Mouse (Mus musculus) forebrain, embryonic 14.5 days (tissue): ENCODE results near the gene Inhbe. TPM values are rescaled to one million over a fixed set of nuclear protein-coding genes. Genes with fewer than 3 reads are reported as not detected.

Experiments used
- ATAC-seq: fragments of 200-750 bp; cut with Nextera tagmentation; 2 replicates; pipeline ENCODE4 v1.8.0; 2017; ENCODE audit warnings: mild to moderate bottlenecking, moderate library complexity
- DNase-seq: peaks from one replicate; pipeline ENCODE4 v3.0.0-alpha.2; 2015; ENCODE audit warnings: low spot score
- H3K27ac ChIP-seq: fragments of 300-500 bp; sonication (generic); 2 replicates; pipeline ENCODE4 v1.5.1; 2014; ENCODE audit warnings: low read depth, mild to moderate bottlenecking, control low read depth, low read length, moderate library complexity
- H3K27me3 ChIP-seq: fragments of 300-500 bp; sonication (generic); replicated peaks from 2 replicates; pipeline ENCODE4 v1.6.1; 2014; ENCODE audit warnings: low read length, control low read depth, mixed read lengths; ENCODE audit not compliant: control insufficient read depth, insufficient read depth
- H3K36me3 ChIP-seq: fragments of 300-500 bp; sonication (generic); 2 replicates; pipeline ENCODE4 v1.6.1; 2014; ENCODE audit warnings: low read length, control low read depth; ENCODE audit not compliant: control insufficient read depth, insufficient read depth
- H3K4me1 ChIP-seq: fragments of 300-500 bp; sonication (generic); 2 replicates; pipeline ENCODE4 v1.6.1; 2014; ENCODE audit warnings: antibody characterized with exemption, low read length, control low read depth; ENCODE audit not compliant: control insufficient read depth, insufficient read depth
- H3K4me2 ChIP-seq: fragments of 300-500 bp; sonication (generic); 2 replicates; pipeline ENCODE4 v1.6.1; 2014; ENCODE audit warnings: mild to moderate bottlenecking, control low read depth, low read length
- H3K4me3 ChIP-seq: fragments of 300-500 bp; sonication (generic); 2 replicates; pipeline ENCODE4 v1.5.1; 2014; ENCODE audit warnings: low read depth, low read length, control low read depth
- H3K9ac ChIP-seq: fragments of 300-500 bp; sonication (generic); 2 replicates; pipeline ENCODE4 v1.6.1; 2014; ENCODE audit warnings: mild to moderate bottlenecking, low read length, control low read depth, moderate library complexity
- H3K9me3 ChIP-seq: fragments of 300-500 bp; sonication (generic); replicated peaks from 2 replicates; pipeline ENCODE4 v1.6.1; 2016; ENCODE audit warnings: low read length, control low read depth, mixed read lengths; ENCODE audit not compliant: control insufficient read depth
- WGBS: fragments of 180-500 bp; shearing (Covaris S2); extraction: QIAGEN DNeasy Blood & Tissue Kit; methylation state at CpG from one replicate; pipeline ENCODE4 v1.1.7; 2014; 5-methylcytosine and 5-hydroxymethylcytosine counted together
- polyA plus RNA-seq: library from polyadenylated mRNA; unstranded; fragments of >200 nt; fragmentation: Nextera tagmentation; extraction: Ambion mirVana; gene quantifications from 2 replicates; pipeline ENCODE4 v1.2.1, GENCODE M21; 2014

The Inhbe gene
- polyA plus RNA-seq, 1 experiment from 2014 or later: not detected

DNA sequence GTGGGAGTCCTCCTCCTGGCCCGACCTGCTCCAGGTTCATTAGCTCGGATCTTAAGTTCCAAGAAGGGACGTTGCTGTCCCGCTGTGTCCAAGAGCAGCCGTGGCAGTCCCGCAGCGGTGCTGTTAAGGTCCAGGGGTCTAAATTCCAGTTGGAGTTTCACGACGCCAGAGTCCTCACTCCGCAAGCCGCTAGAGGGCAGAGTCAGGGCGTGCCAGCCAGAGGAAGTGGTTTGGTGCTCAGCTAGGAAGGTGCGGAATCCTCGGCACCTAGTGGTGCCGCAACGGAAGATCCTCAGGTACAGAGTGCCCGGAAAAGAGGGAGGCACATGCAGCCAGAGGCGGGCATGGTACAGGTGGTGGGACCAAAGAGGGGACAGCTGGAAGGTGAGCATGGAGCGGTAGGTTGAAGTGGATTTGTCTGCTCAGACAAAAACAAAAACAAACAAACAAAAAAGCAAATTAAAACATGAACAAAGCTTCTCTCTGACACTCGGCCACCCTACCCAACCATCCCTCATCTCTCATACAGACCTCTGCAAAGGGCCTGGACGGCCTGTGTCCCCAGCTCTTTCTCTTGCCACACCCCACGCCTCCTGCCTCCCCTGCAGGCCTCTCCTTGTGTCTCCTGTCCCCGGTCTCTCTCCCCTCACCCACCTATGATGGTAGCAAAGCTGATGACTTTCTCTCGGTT lies 3.5 kb downstream of the Inhbe start:
- Histone ChIP-seq H3K4me1 (no peaks in the 10 kb centered on the region), H3K9ac (peak overlapping the region; percentile 22; the same call in 1 of the 2 replicates), H3K9me3 (no peaks in the 10 kb centered on the region), H3K27ac (no peak overlapping the region), H3K4me3 (no peak overlapping the region), H3K4me2 (peak overlapping the region; percentile 41), H3K27me3 (no peaks in the 10 kb centered on the region), H3K36me3 (no peaks in the 10 kb centered on the region)
- DNase-seq (peak; percentile 77), ATAC-seq (peak; percentile 84)
- 13% methylated on average over 24 of the region's 24 CpGs for WGBS

DNA sequence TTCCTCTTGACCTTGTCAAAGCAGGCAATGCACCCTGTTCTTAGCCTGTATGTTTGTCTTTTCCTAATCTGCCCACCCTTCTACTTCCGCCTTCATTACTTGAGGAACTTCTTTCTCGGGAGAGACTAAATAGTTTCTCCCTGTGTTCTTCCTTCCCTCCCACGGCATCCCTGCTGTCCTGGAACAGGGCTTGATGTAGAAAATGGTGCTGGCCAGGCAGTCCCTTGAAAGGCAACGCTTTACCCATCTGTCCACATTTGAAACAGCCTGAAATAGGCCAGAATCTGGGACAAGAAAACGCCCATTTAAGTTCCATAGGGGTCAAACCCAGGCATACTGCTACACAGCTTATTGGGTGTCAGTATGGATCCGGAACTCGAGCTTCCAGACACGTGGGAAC lies 4.4 kb downstream of the Inhbe start:
- 84% methylated on average over 8 of the region's 8 CpGs for WGBS
- Histone ChIP-seq H3K4me2 (no peak overlapping the region), H3K36me3 (no peaks in the 10 kb centered on the region)

DNA sequence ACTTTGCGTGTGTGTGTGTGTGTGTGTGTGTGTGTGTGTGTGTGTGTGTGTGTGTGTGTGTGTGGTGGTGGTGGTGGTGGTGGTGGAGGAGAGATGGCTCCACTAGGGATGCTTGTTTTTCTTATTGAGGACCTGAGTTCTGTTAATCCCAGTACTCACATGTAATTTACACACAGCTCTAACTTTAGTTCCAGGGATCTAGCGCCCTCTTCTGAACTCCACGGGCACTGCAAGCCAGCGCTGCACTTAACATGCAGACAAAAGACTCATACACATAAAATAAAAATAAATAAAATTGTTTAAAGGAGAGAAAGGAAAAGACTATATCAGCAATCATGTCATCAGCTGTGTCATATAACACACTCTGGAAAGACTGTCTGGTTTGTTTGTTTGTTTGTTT lies 5.3 kb downstream of the Inhbe start:
- Histone ChIP-seq H3K4me3 (no peak overlapping the region), H3K4me1 (no peaks in the 10 kb centered on the region), H3K4me2 (no peak overlapping the region), H3K27ac (no peak overlapping the region), H3K27me3 (no peaks in the 10 kb centered on the region), H3K9me3 (no peaks in the 10 kb centered on the region), H3K9ac (no peak overlapping the region), H3K36me3 (no peaks in the 10 kb centered on the region)
- 71% methylated on average over 4 of the region's 4 CpGs for WGBS
- no peak for ATAC-seq
- DNase-seq: no peak

More for the DNA sequence above, 4.4 kb downstream of the Inhbe start:
- Histone ChIP-seq H3K9ac (no peak overlapping the region), H3K4me1 (no peaks in the 10 kb centered on the region), H3K4me3 (no peak overlapping the region), H3K27me3 (no peaks in the 10 kb centered on the region), H3K27ac (no peak overlapping the region), H3K9me3 (no peaks in the 10 kb centered on the region)
- ATAC-seq (no peak), DNase-seq (no peak)

DNA sequence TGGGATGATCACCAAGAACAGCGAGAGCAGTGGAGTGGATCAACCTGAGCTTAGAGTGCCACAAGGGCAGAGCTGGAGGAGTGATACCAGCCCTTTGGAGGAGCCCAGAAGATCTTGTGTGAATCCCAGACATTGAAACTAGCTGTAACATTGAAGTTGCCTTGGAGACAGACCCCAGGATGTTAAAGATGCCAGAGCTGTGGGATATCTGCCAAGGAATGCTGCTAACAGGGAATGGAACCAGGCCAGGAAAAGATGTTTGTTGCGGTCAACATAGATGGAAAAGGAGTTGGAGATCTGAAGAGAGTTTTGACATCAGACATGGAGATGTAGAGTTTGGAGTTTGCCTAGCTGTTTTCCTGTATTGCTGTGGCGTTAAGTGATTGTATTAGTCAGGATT lies 8.0 kb downstream of the Inhbe start:
- H3K9ac ChIP-seq: no peak overlapping the region
- H3K9me3 ChIP-seq: no peaks in the 10 kb centered on the region
- no peak for DNase-seq
- 80% methylated on average over 3 of the region's 3 CpGs for WGBS
- no peak overlapping the region for H3K4me3 ChIP-seq
- H3K4me1 ChIP-seq: peaks cover 9% of the 10 kb centered on the region
- no peak for ATAC-seq
- H3K36me3 ChIP-seq: no peaks in the 10 kb centered on the region
- H3K27me3 ChIP-seq: peaks cover 6% of the 10 kb centered on the region; the same call in 1 of the 2 replicates
- no peak overlapping the region for H3K4me2 ChIP-seq
- no peak overlapping the region for H3K27ac ChIP-seq

DNA sequence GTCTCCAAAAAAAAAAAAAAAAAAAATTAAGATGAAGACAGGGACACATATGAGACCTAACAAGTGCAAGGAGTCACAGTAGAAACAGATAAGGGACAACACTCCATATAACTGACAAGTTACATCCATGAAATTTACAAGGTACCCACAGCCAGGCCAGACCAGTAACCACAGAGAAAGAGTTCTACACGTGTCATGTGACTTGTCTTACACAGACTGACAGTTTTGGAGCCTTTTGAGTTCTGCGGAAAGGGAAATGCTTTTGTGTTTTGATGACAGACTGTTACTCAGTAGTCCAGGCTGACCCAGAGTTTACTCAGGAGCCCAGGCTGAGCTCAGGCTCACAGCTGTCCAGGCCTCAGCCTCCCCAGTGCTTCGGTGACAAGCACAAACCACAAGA lies 11.2 kb downstream of the Inhbe start:
- Histone ChIP-seq H3K36me3 (no peaks in the 10 kb centered on the region), H3K4me3 (no peak overlapping the region), H3K4me2 (no peak overlapping the region), H3K27ac (no peak overlapping the region), H3K9me3 (no peaks in the 10 kb centered on the region), H3K9ac (no peak overlapping the region), H3K27me3 (peaks cover 23% of the 10 kb centered on the region; the same call in 1 of the 2 replicates), H3K4me1 (peaks cover 23% of the 10 kb centered on the region)
- no peak for ATAC-seq
- 71% methylated on average over 3 of the region's 3 CpGs for WGBS
- no peak for DNase-seq

DNA sequence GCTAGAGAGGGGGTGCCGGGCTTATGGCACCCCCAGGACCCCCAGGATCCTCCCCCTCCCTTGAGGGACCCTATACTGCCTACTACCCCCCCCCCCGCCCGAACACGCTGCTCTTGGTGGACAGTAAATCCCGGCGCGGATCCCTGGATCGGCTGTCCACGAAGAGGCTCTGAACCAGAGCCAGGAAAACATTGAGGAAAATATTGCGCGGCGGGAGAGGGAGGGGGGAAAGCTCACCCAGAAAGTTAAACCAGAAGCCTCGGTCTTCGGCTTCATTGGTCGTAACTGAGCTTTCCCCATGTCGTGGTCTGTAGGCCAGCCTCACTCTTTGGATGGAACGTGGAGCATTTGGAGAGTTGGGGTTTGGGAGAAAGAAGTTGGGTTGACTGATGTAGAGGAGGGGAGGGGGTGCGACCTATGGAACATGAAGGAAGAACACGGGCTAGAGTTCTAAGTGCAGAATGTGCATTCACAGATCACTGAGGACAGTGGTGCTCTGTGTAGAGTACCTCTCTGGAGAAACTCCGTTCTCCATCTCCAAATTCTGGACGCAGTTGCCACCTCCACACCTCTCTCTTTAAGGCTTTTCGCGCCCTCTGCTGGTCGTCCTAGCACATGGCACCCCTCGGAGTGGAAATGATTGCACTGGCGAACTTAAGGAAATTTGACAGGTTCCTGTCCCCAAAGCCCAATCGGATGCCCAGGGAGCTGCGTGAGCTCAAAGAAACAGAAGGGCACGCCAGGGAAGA lies 12.1 kb downstream of the Inhbe start, which contains the start of gene Gli1:
Gene Gli1, minus strand, starts transcription at position 84 of the 749 bp plus-strand sequence.
- H3K9ac ChIP-seq: no peak within 1 kb of the TSS
- peak; percentile 53 for ATAC-seq
- DNase-seq: peak; percentile 82
- no peaks in the 10 kb centered on the region for H3K36me3 ChIP-seq
- peak within 1 kb of the TSS; percentile 64 for H3K4me2 ChIP-seq
- peaks cover 23% of the 10 kb centered on the region for H3K4me1 ChIP-seq
- peak within 1 kb of the TSS; percentile 29 for H3K4me3 ChIP-seq
- under 1% methylated on average over 29 of the region's 29 CpGs for WGBS
- H3K9me3 ChIP-seq: no peaks in the 10 kb centered on the region
- no peak within 1 kb of the TSS for H3K27ac ChIP-seq
- peaks cover 23% of the 10 kb centered on the region; the same call in 1 of the 2 replicates for H3K27me3 ChIP-seq

DNA sequence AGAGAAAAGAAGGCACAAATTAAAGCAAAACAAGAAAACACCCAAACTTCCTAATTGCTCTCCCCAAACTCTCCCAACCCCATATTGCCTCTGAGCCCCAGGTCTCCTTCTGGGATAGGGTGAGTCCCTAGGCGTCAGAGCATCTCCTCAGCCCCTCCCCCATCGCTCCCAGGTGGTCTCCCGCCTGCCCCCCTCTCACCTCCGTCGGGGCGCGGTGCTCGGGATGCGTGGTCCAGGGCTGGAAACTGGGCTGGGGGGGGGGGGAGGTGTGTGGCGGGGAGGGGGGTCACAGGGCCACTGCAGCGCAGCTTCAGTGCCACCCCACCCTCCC lies 12.9 kb downstream of the Inhbe start:
- Histone ChIP-seq H3K27ac (no peak overlapping the region), H3K4me2 (peak overlapping the region; percentile 64), H3K9me3 (no peaks in the 10 kb centered on the region), H3K9ac (no peak overlapping the region), H3K27me3 (peaks cover 23% of the 10 kb centered on the region; the same call in 1 of the 2 replicates), H3K4me1 (peaks cover 23% of the 10 kb centered on the region), H3K4me3 (peak overlapping the region; percentile 29), H3K36me3 (no peaks in the 10 kb centered on the region)
- DNase-seq: no peak
- no peak for ATAC-seq
- WGBS: 3% methylated on average over 10 of the region's 11 CpGs

DNA sequence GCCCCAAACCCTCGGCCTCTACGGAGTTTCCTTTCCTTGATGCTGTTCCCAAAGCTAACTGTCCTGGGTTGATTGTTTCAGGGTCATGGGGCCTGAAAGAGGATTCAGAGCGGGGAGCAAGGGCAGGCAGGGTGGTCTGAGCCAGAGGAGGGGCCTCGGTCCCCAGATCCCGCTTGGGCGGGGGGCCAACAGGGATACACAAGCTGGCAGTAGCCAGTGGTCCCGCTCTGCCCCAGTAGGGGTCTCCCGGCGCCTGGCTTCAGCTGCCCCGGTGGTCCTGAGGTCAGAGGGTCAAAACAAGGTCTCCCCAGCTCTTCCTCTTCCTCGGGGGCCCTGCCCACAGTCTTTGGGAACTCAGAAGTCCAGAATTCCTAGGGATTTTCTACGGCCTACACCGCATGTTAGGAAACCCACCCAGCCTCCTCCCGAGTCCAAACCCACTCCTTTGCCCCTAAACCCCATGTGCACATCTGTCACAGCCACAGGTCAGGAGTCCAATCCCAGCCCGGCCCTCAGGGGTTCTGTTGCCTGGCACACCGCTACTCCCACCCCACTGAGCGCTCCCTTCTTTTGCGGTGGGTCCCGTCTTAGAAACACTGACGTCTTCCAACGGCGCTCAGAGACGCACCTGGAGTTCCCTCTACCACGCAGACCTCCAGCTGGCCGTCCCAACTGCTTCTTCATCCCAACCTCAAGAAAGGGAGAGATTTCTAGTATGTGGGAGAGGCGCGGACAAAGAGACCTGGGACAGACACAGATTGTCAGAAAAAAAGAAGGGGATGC lies 13.4 kb downstream of the Inhbe start:
- Histone ChIP-seq H3K27me3 (peaks cover 23% of the 10 kb centered on the region; the same call in 1 of the 2 replicates), H3K4me3 (peak overlapping the region; percentile 29), H3K9me3 (no peaks in the 10 kb centered on the region), H3K4me2 (peak overlapping the region; percentile 64), H3K9ac (no peak overlapping the region), H3K4me1 (peaks cover 23% of the 10 kb centered on the region), H3K36me3 (no peaks in the 10 kb centered on the region), H3K27ac (no peak overlapping the region)
- ATAC-seq: no peak
- WGBS: under 1% methylated on average over 26 of the region's 27 CpGs
- DNase-seq: peak; percentile 51
